Mouse (Mus musculus) effector memory CD4-positive, alpha-beta T cell, adult 5 months (primary cell): ENCODE data around the gene Retnlb. TPM values are rescaled to one million over a fixed set of nuclear protein-coding genes. Genes with fewer than 3 reads are reported as not detected.

Source experiments
- polyA plus RNA-seq: library from polyadenylated mRNA; unstranded; fragments of 100-300 nt; shearing (Covaris generic); gene quantifications from one replicate; pipeline ENCODE4 v1.2.1, GENCODE M21; 2017

Retnlb gene
- polyA plus RNA-seq = not detected

GRCm38 (mm10) chr16:48816695-48817094, at the start of gene Retnlb:
Gene Retnlb (plus strand): TSS chr16:48816856.

GRCm38 (mm10) chr16:48771971-48772445, 44.6 kb upstream of the Retnlb start, which contains the start of gene Trat1:
Gene Trat1 (minus strand): TSS chr16:48772021.

GRCm38 (mm10) chr16:48842266-48842665, 25.6 kb downstream of the Retnlb start, which contains the start of gene Retnla:
Gene Retnla (plus strand): TSS chr16:48842551.

Other genes starting within 250 kb of the Retnlb start
- gene Trat1, start 44.8 kb upstream of the Retnlb start, polyA plus RNA-seq = 50.8 TPM
- not detected for gene Retnla, start 25.7 kb downstream of the Retnlb start, polyA plus RNA-seq
- not detected for gene Retnlg, start 55.8 kb downstream of the Retnlb start, polyA plus RNA-seq
- 4.4 TPM for gene Dzip3, start 177.3 kb downstream of the Retnlb start, polyA plus RNA-seq
- 2.3 TPM for gene Cip2a, start 177.3 kb downstream of the Retnlb start, polyA plus RNA-seq
- gene Myh15, start 240.6 kb downstream of the Retnlb start, polyA plus RNA-seq = not detected